20 mouse cellular contexts compared by ENCODE assay signal in the genomic region with DNA sequence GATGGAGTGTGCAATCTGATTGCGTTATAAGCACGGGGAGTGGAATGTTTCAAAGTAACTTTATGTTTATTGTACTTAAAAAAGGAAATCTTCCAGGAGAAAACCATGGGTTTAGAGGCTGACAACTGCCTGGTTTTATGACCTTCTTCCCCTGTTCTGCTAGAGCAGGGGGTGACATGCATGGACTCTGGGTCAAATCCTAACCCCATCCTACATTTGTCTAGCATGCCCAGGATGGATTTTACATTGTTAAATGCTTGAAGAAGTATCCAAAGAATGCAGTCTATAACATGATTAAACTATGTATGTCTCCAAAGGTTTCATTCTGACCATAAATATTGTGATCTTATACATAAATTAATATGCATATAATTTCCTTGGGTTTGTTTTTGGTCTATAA. TPM values are rescaled to one million over a fixed set of nuclear protein-coding genes. Genes with fewer than 3 reads are reported as not detected.
"Had no signal": no experiment of that assay in that cellular context is flagged by ENCODE, and none has a peak within 500 bp of the region (broad histone marks: within the 10 kb centered on the region; RNA-seq: fewer than 3 reads in every experiment).

No protein-coding gene starts in this region.

- H3K4me2 ChIP-seq: lung, embryonic 14.5 days; midbrain, embryonic 12.5 days; neural tube, embryonic 13.5 days; neural tube, embryonic 15.5 days had no signal

- H3K36me3 ChIP-seq: midbrain, embryonic 10.5 days; midbrain, embryonic 12.5 days; neural tube, embryonic 15.5 days had no signal

- H3K9me3 ChIP-seq: midbrain, embryonic 10.5 days; midbrain, embryonic 12.5 days; neural tube, embryonic 13.5 days; neural tube, embryonic 15.5 days had no signal

- H3K27ac ChIP-seq: midbrain, embryonic 10.5 days; midbrain, embryonic 12.5 days; neural tube, embryonic 13.5 days; neural tube, embryonic 15.5 days had no signal

- DNase-seq: lung, adult 18-20 months; lung, embryonic 14.5 days; lung, postnatal 10 days; lung, postnatal 4 days; midbrain, embryonic 14.5 days; retina, postnatal 1 day; right cerebral cortex, adult 18-20 months; right cerebral cortex, postnatal 25 days; right cerebral cortex, postnatal 4 days; spleen, adult 18-20 months; thymus, adult 18-20 months; thymus, postnatal 14 days; thymus, postnatal 36 days had no signal

- ATAC-seq: midbrain, embryonic 16.5 days had no signal

- H3K27me3 ChIP-seq: midbrain, embryonic 12.5 days; neural tube, embryonic 13.5 days; neural tube, embryonic 15.5 days had no signal

- H3K4me1 ChIP-seq: midbrain, embryonic 10.5 days; midbrain, embryonic 12.5 days; neural tube, embryonic 13.5 days; neural tube, embryonic 15.5 days had no signal

- H3K4me3 ChIP-seq: midbrain, embryonic 10.5 days; midbrain, embryonic 12.5 days; myocyte; neural tube, embryonic 13.5 days; neural tube, embryonic 15.5 days had no signal

- H3K9ac ChIP-seq: lung, embryonic 14.5 days; midbrain, embryonic 12.5 days; neural tube, embryonic 13.5 days; neural tube, embryonic 15.5 days had no signal

RNA-seq across cellular contexts. Expression of gene Fam196a, which starts 38.8 kb away (rescaled TPM):
- polyA plus RNA-seq: small intestine, adult 2 months had no signal
